Mouse (Mus musculus): Measurements from ENCODE around the gene Nav2. TPM values are rescaled to one million over a fixed set of nuclear protein-coding genes. Genes with fewer than 3 reads are reported as not detected.

Nav2 gene
- polyA plus RNA-seq, 1 experiment from 2014 or later, result 6.0 TPM

GRCm38 (mm10) chr7:48998595-48998994, 90.1 kb downstream of the Nav2 start:
- no peak for DNase-seq (ENCODE audit: low spot score)
- H3K4me1 ChIP-seq (replicated peaks; ENCODE audit: control insufficient read depth, insufficient read depth), result no peaks in the 10 kb centered on the region
- TF ChIP-seq EP300 (optimal IDR thresholded peaks at IDR 0.05), result no peak
- no peak for TF ChIP-seq CTCF (IDR thresholded peaks at IDR 0.05; ENCODE audit: low read depth)
- WGBS, result 59% methylated on average over 10 of the region's 10 CpGs
- ATAC-seq (ENCODE audit: low FRiP score, low TSS enrichment), result no peak
- H3K9me3 ChIP-seq (ENCODE audit: control insufficient read depth, low read length), result no peaks in the 10 kb centered on the region
- H3K27ac ChIP-seq (replicated peaks), result no peak overlapping the region
- H3K36me3 ChIP-seq (ENCODE audit: control insufficient read depth, insufficient read depth, low read length), result no peaks in the 10 kb centered on the region
- H3K27me3 ChIP-seq (ENCODE audit: control insufficient read depth, insufficient read depth, low read length), result no peaks in the 10 kb centered on the region
- H3K9ac ChIP-seq (ENCODE audit: low read length), result no peak overlapping the region
- H3K4me2 ChIP-seq (replicated peaks; ENCODE audit: low read depth), result no peak overlapping the region
- no peak overlapping the region for H3K4me3 ChIP-seq (ENCODE audit: low read depth, low read length)

GRCm38 (mm10) chr7:49000816-49001215, 92.3 kb downstream of the Nav2 start:
- Histone ChIP-seq H3K9ac (ENCODE audit: low read length) (no peak overlapping the region), H3K36me3 (ENCODE audit: control insufficient read depth, insufficient read depth, low read length) (no peaks in the 10 kb centered on the region), H3K27ac (replicated peaks) (no peak overlapping the region), H3K4me3 (ENCODE audit: low read depth, low read length) (no peak overlapping the region), H3K9me3 (ENCODE audit: control insufficient read depth, low read length) (no peaks in the 10 kb centered on the region), H3K4me1 (replicated peaks; ENCODE audit: control insufficient read depth, insufficient read depth) (no peaks in the 10 kb centered on the region), H3K4me2 (replicated peaks; ENCODE audit: low read depth) (no peak overlapping the region), H3K27me3 (ENCODE audit: control insufficient read depth, insufficient read depth, low read length) (no peaks in the 10 kb centered on the region)
- TF ChIP-seq EP300 (optimal IDR thresholded peaks at IDR 0.05) (no peak), CTCF (IDR thresholded peaks at IDR 0.05; ENCODE audit: low read depth) (no peak)
- WGBS, result 67% methylated on average over 3 of the region's 3 CpGs
- ATAC-seq (ENCODE audit: low FRiP score, low TSS enrichment) (no peak), DNase-seq (ENCODE audit: low spot score) (no peak)

GRCm38 (mm10) chr7:49004402-49004801, 95.9 kb downstream of the Nav2 start:
- Histone ChIP-seq H3K27me3 (ENCODE audit: control insufficient read depth, insufficient read depth, low read length) (no peaks in the 10 kb centered on the region), H3K36me3 (ENCODE audit: control insufficient read depth, insufficient read depth, low read length) (no peaks in the 10 kb centered on the region), H3K4me3 (ENCODE audit: low read depth, low read length) (no peak overlapping the region), H3K9ac (ENCODE audit: low read length) (no peak overlapping the region), H3K4me1 (replicated peaks; ENCODE audit: control insufficient read depth, insufficient read depth) (no peaks in the 10 kb centered on the region), H3K4me2 (replicated peaks; ENCODE audit: low read depth) (no peak overlapping the region), H3K27ac (replicated peaks) (no peak overlapping the region), H3K9me3 (ENCODE audit: control insufficient read depth, low read length) (no peaks in the 10 kb centered on the region)
- DNase-seq (ENCODE audit: low spot score), result no peak
- WGBS, result 48% methylated on average over 5 of the region's 5 CpGs
- ATAC-seq (ENCODE audit: low FRiP score, low TSS enrichment), result no peak
- TF ChIP-seq EP300 (optimal IDR thresholded peaks at IDR 0.05) (no peak), CTCF (IDR thresholded peaks at IDR 0.05; ENCODE audit: low read depth) (no peak)

DNA sequence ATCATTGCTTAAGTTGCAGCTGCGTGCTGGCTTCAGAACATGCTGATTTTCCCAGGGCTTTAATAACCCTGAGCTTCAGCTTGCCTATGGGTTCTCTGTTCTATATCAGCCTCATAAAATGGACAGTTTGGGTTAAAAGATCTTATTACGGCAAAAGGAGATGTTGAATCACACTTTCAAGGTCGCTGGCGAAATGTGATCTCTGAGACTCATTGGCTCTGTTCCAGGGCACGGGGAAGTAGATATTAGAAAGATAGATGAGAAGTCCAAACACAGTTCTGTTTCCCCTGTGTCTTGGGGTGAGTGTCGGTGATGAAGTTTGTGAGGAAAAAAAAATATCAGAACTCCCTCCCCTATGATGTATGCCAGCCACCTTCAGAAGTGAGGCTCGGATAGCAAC, 98.4 kb downstream of the Nav2 start:
- DNase-seq (ENCODE audit: low spot score) (no peak), ATAC-seq (ENCODE audit: low FRiP score, low TSS enrichment) (no peak)
- TF ChIP-seq EP300 (optimal IDR thresholded peaks at IDR 0.05) (no peak), CTCF (IDR thresholded peaks at IDR 0.05; ENCODE audit: low read depth) (no peak)
- Histone ChIP-seq H3K36me3 (ENCODE audit: control insufficient read depth, insufficient read depth, low read length) (no peaks in the 10 kb centered on the region), H3K4me2 (replicated peaks; ENCODE audit: low read depth) (no peak overlapping the region), H3K9ac (ENCODE audit: low read length) (no peak overlapping the region), H3K27ac (replicated peaks) (no peak overlapping the region), H3K4me1 (replicated peaks; ENCODE audit: control insufficient read depth, insufficient read depth) (no peaks in the 10 kb centered on the region), H3K4me3 (ENCODE audit: low read depth, low read length) (no peak overlapping the region), H3K27me3 (ENCODE audit: control insufficient read depth, insufficient read depth, low read length) (no peaks in the 10 kb centered on the region), H3K9me3 (ENCODE audit: control insufficient read depth, low read length) (no peaks in the 10 kb centered on the region)
- 37% methylated on average over 7 of the region's 7 CpGs for WGBS

DNA sequence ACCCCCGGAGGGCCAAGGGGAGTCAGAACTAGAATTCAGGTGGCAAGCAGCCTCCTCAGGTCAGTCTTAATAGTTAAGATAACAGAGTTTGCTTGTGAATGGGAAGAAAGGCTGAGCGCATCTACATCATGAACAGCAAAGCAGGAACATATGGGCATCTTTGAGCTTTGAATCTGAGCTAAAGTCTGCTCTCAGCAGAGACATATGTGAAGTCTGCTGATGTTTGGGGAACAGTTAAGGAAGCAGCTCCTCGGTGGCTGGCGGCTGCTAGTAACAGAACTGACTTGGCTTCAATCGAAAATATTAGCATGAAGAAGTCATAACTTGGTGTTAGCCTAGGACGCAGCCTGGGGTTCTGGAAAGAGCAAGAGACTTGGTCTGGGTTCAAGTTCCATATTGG, 102.2 kb downstream of the Nav2 start:
- WGBS, result 91% methylated on average over 6 of the region's 6 CpGs
- no peaks in the 10 kb centered on the region for H3K36me3 ChIP-seq (ENCODE audit: control insufficient read depth, insufficient read depth, low read length)
- no peak overlapping the region for H3K4me3 ChIP-seq (ENCODE audit: low read depth, low read length)
- H3K9ac ChIP-seq (ENCODE audit: low read length), result no peak overlapping the region
- no peak overlapping the region for H3K27ac ChIP-seq (replicated peaks)
- TF ChIP-seq CTCF (IDR thresholded peaks at IDR 0.05; ENCODE audit: low read depth) (no peak), EP300 (optimal IDR thresholded peaks at IDR 0.05) (no peak)
- no peak overlapping the region for H3K4me2 ChIP-seq (replicated peaks; ENCODE audit: low read depth)
- no peaks in the 10 kb centered on the region for H3K27me3 ChIP-seq (ENCODE audit: control insufficient read depth, insufficient read depth, low read length)
- no peaks in the 10 kb centered on the region for H3K9me3 ChIP-seq (ENCODE audit: control insufficient read depth, low read length)
- no peak for DNase-seq (ENCODE audit: low spot score)
- no peak for ATAC-seq (ENCODE audit: low FRiP score, low TSS enrichment)
- no peaks in the 10 kb centered on the region for H3K4me1 ChIP-seq (replicated peaks; ENCODE audit: control insufficient read depth, insufficient read depth)

- Histone ChIP-seq H3K4me1 (replicated peaks; ENCODE audit: control insufficient read depth, insufficient read depth) (no peaks in the 10 kb centered on the region), H3K4me3 (ENCODE audit: low read depth, low read length) (no peak overlapping the region), H3K27me3 (ENCODE audit: control insufficient read depth, insufficient read depth, low read length) (no peaks in the 10 kb centered on the region), H3K9me3 (ENCODE audit: control insufficient read depth, low read length) (no peaks in the 10 kb centered on the region), H3K27ac (replicated peaks) (no peak overlapping the region), H3K36me3 (ENCODE audit: control insufficient read depth, insufficient read depth, low read length) (no peaks in the 10 kb centered on the region), H3K4me2 (replicated peaks; ENCODE audit: low read depth) (no peak overlapping the region), H3K9ac (ENCODE audit: low read length) (no peak overlapping the region)
- DNase-seq (ENCODE audit: low spot score) (no peak), ATAC-seq (ENCODE audit: low FRiP score, low TSS enrichment) (no peak)
- TF ChIP-seq EP300 (optimal IDR thresholded peaks at IDR 0.05), result no peak
- TF ChIP-seq CTCF (IDR thresholded peaks at IDR 0.05; ENCODE audit: low read depth), result peak; percentile 45
- WGBS, result 61% methylated on average over 1 of the region's 1 CpGs
These were observed 103.5 kb downstream of the Nav2 start for GRCm38 (mm10) chr7:49012027-49012426.
